Mouse (Mus musculus): ENCODE measurements around the gene Cyth3.

DNA sequence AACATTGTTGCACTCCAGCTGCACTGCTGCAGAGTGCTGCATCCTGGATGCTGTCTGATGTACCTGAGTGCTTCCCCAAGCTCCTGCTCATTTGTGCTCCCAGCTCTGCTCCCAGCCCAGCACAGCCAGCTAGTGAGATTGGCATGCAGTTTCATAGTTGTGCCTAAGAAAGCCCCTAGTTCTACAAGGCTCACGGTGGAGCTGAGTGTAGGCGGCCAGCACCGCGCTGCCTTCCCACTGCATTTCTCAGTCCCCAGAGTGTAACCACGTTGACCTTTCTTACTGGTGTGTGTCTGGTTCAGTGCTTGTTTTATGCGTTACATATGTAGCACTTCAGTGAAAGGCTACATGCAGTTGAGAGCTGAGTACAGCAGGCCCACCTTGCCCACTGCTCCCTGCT is 61.4 kb downstream of the Cyth3 start:
- TF ChIP-seq CTCF (IDR thresholded peaks at IDR 0.05; ENCODE audit: control insufficient read depth, insufficient read depth, low read length) (no peak), POLR2A (IDR thresholded peaks at IDR 0.05; ENCODE audit: borderline replicate concordance, control insufficient read depth, low read depth, low read length) (no peak)

Measured in bone marrow, adult 2 months (tissue).